Mouse (Mus musculus) embryonic stem cell, embryonic (primary cell): Measurements from ENCODE around the gene Gnai3.

Source experiments
- CTCF ChIA-PET, 4 experiments: fragments of 300-600 bp in 2 of 4; fragments of 350-600 bp in 2 of 4; sonication (Branson Sonifier 250); formaldehyde crosslinking; loops; one replicate each; lab custom pipeline; 2022; ENCODE audit warnings: inconsistent platforms in 2 of 4; lab: Charles Lee
- POLR2A ChIA-PET, 4 experiments: fragments of 300-600 bp in 2 of 4; fragments of 350-600 bp in 2 of 4; sonication (Branson Sonifier 250); formaldehyde crosslinking; loops; one replicate each; lab custom pipeline; 2022; ENCODE audit warnings: antibody characterized with exemption in 4 of 4, inconsistent platforms in 1 of 4; lab: Charles Lee

Gene Gnai3

DNA sequence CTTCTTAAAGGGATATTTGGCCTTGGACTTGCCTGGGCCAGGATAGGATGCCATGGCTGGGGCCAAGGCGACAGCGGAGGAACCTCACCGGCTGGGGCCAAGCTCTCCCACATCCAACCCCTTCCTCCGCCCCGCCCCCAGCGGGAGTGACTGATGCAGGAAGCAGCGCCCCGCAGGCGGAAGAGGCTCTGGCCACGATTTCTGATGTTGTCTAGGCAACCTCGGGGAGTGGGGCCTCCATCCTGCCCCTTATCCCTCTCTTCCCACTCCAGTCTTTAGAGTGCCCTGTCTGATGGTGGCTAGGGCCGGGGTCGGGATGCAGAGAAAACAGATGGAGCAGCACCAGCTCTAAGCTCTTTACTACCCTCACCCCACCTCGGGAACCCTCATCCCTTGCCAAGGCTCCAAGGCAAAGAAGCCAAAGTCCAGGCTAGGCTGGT, 60.6 kb downstream of the Gnai3 start:
- POLR2A ChIA-PET: interaction anchor here (0.6 to 3.9 kb wide), 33 partner anchors 8 to 359 kb away, joined by 3 to 29 read pairs (median 5); partner anchors contain the start of genes Gnai3 (in 2 of the 4), Gstm2 (in 2 of the 4), Gstm4 (in 2 of the 4) and Atxn7l2 (in 1 of the 4)
- CTCF ChIA-PET: interaction anchor here in 3 of 4 experiments (0.8 to 2.5 kb wide), 4 partner anchors 9 to 145 kb away, joined by 3 to 11 read pairs (median 4); no protein-coding TSS in a partner anchor

DNA sequence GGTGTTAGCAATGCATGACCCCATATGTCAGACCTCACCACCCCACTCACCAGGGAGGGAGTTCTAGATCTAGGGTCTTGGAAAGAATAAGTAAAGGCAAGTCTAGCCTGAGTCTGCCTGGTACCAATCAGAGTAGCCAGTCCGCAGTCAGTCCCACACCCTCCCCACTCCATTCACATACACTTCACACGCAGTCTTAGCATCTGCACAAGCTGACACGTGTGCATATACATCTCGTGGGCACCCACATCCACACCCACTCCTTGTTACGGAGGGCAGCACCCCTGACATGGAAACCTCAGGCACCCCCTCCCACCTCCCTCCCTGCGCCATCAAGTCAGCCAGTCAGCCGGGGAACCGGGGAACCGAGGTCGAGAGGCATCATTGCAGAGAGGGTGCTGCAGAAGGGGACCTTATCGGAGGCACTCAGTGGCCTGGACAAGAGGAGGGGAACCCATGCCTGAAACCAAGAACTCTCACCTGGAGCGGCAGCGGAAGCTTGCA, 61.1 kb downstream of the Gnai3 start:
- CTCF ChIA-PET: interaction anchor here in 2 of 4 experiments (0.8 to 2.5 kb wide), 3 partner anchors 9 to 145 kb away, joined by 3 to 11 read pairs (median 3); no protein-coding TSS in a partner anchor
- POLR2A ChIA-PET: interaction anchor here (0.7 to 3.9 kb wide), 30 partner anchors 8 to 360 kb away, joined by 3 to 29 read pairs (median 5); partner anchors contain the start of genes Gnai3 (in 2 of the 4), Gstm2 (in 2 of the 4), Atxn7l2 (in 1 of the 4) and Cyb561d1 (in 1 of the 4)

DNA sequence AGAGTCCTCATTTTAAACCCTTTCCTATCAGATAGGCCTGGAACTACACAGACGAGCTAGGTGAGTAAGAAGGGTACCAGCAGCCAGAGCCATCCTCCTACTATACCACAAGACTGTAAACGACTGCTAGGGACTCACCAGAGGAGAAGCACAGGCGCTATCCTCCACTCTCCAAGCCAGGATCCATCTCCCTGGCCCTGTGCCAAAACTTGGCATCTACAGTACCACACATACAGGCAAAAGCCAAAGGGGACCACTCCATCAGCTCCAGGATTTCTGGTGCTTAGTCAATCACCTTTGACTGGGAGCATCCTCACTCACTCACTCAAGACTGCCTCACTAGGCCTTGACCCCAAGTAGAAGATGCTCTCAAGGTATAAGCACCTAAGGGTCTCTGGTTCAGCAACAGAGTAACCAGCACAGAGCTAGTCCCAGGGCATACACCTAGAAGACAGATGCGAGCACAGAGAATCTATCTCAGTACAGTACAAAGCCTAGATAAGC, 62.0 kb downstream of the Gnai3 start:
- POLR2A ChIA-PET: interaction anchor here in 2 of 4 experiments (0.6 to 3.5 kb wide), 9 partner anchors 8 to 642 kb away, joined by 3 to 11 read pairs (median 5); partner anchors contain the start of genes Atxn7l2 (in 1 of the 2), Gnat2 (in 1 of the 2) and Sars (in 1 of the 2)

DNA sequence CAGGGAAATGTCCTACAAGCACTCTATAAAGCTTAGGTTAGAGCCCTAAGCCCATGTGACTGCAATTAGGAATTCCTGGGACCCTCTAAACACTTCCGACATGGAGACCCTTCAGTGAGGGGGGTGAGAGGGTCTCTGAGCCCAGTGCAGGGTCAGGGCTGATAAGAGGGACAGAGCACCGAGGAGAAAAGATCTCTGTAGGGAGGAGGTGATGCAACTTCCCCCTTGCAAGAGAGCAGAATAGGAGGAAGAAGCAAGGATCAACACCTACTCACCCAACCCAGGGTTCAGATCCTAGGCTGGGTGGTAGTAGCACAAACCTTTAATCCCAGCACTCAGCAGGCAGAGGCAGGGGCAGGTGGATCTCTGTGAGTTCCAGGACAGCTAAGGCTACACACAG, 62.8 kb downstream of the Gnai3 start:
- CTCF ChIA-PET: interaction anchor here in 1 of 4 experiments (1.1 to 2.6 kb wide), 2 partner anchors 14 to 82 kb away, joined by 3 to 6 read pairs; no protein-coding TSS in a partner anchor
- POLR2A ChIA-PET: interaction anchor here in 2 of 4 experiments (0.6 to 1.2 kb wide), 3 partner anchors 9 to 445 kb away, joined by 3 read pairs; partner anchors contain the start of gene Gnat2 (in 1 of the 2)

More for the DNA sequence above, 62.0 kb downstream of the Gnai3 start:
- CTCF ChIA-PET: interaction anchor here in 1 of 4 experiments (1.1 to 2.6 kb wide), 3 partner anchors 8 to 82 kb away, joined by 3 to 11 read pairs (median 6); no protein-coding TSS in a partner anchor

DNA sequence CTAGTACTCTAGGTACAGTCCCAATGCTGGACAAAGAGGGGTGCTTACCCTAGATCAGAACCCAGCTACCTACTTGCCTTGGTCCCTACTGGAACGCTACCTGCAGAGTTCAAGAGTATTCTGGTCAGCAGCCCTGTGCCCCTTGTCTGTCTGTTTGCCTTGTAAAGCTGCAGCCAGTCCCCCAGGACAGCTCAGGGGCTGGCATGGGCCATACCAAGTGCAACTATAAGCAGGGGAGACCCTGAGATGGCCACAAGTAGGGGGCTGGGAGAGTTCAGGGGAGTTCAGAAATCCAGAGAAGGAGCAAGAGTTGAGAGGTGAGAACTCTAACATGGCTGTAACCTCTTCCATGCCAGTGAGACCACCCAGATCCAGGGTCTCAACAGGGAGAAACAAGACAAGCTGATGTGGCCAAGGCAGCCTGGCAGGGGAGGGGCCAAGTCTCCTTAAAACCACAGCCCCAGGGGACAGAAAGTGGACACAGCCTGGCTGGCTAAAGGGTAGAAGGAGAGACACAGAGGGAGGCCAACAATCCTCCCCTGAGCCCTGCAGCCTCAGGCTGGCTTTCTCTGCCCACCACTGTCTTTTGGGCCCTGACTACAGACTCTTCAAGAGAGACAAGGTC, 63.6 kb downstream of the Gnai3 start:
- POLR2A ChIA-PET: interaction anchor here in 1 of 4 experiments (0.6 to 1.2 kb wide), 2 partner anchors 64 to 741 kb away, joined by 3 to 4 read pairs; partner anchors contain the start of gene Gnai3
- CTCF ChIA-PET: interaction anchor here in 3 of 4 experiments (0.6 to 2.6 kb wide), 4 partner anchors 13 to 73 kb away, joined by 3 to 6 read pairs (median 4); no protein-coding TSS in a partner anchor

DNA sequence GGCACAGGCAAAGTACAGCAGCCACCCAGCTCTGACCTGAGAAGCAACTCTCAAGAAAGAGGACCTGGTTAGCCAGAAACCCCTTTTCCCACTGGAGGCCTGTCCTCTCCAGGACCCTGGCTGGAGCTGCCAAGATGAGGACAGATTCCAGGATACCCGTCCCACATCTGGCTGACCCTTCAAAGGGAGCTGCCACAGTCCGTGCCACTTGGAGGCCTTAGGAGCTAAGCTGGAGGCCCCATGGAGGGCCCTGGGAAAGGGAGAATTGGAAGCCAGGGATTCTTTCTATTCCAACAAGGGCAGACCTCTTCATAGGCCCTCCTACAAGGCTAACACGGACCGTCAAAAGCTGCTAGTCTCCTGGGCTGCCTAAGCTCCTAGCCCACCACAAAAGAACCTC, 64.3 kb downstream of the Gnai3 start:
- POLR2A ChIA-PET: interaction anchor here in 1 of 4 experiments (0.6 to 1.2 kb wide), 2 partner anchors 64 to 741 kb away, joined by 3 to 4 read pairs; partner anchors contain the start of gene Gnai3
- CTCF ChIA-PET: interaction anchor here in 2 of 4 experiments (1.2 to 2.6 kb wide), 2 partner anchors 12 to 13 kb away, joined by 6 read pairs; no protein-coding TSS in a partner anchor

DNA sequence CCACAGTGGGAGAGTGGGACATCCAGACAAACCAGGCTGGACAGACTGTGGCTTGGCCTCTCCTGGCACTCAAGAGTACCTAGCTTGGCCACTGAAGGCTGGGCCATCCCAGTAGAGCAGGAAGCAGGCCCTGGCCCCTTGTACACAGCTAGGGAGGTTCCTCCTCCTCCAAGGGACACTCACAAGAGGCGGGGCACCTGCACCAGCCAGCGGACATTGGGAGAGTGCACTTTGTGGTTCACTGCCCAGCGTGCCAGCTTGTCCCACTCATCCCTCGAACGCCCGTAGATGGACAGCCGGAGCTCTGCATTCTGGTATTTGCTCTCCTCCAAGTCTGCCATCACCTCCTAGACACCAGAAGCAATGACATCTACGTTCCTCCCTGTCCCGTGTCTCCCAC, 69.1 kb downstream of the Gnai3 start:
- ChIA-PET CTCF (interaction anchor here in 2 of 4 experiments (0.6 to 2.2 kb wide), 2 partner anchors 8 to 159 kb away, joined by 4 to 11 read pairs; no protein-coding TSS in a partner anchor), POLR2A (interaction anchor here in 3 of 4 experiments (0.9 to 1.7 kb wide), 4 partner anchors 8 to 133 kb away, joined by 3 to 5 read pairs (median 4); partner anchors contain the start of genes Gnai3 (in 2 of the 3) and Gstm6 (in 1 of the 3))

DNA sequence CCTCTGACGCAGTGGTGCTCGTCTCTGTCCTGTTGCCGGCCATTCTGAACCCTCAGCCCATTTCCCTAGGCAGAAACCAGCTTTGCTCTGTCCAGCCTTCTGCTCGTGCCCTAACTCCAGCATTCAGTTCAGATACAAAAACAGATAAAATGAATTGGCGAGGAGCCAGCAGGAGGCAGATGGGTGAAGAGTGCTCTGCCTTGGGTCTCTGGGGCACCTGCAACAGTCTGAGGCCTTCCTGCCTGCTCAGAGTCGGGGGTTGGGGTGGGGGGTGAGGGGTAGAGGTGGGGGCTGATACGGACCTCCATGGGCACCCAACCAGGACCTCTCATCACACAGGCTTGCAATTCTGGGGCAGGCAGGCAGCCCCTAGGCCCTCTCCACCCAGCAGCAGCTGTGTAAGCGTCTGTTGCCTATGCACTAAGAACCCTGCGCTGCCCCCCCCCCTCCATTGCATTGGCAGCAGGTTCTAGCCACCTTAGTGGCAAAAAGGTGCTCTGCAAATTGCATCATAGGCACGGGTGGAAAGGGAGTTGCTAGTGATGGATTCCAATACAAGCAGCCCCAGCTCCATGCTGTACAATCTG, 72.9 kb downstream of the Gnai3 start:
- POLR2A ChIA-PET: interaction anchor here in 2 of 4 experiments (0.7 to 1.8 kb wide), 6 partner anchors 11 to 105 kb away, joined by 3 to 9 read pairs (median 4); partner anchors contain the start of genes Gnai3 (in 2 of the 2) and Gstm4 (in 1 of the 2)
- CTCF ChIA-PET: interaction anchor here in 1 of 4 experiments (0.5 to 0.7 kb wide), 2 partner anchors 139 to 522 kb away, joined by 3 to 4 read pairs; no protein-coding TSS in a partner anchor

DNA sequence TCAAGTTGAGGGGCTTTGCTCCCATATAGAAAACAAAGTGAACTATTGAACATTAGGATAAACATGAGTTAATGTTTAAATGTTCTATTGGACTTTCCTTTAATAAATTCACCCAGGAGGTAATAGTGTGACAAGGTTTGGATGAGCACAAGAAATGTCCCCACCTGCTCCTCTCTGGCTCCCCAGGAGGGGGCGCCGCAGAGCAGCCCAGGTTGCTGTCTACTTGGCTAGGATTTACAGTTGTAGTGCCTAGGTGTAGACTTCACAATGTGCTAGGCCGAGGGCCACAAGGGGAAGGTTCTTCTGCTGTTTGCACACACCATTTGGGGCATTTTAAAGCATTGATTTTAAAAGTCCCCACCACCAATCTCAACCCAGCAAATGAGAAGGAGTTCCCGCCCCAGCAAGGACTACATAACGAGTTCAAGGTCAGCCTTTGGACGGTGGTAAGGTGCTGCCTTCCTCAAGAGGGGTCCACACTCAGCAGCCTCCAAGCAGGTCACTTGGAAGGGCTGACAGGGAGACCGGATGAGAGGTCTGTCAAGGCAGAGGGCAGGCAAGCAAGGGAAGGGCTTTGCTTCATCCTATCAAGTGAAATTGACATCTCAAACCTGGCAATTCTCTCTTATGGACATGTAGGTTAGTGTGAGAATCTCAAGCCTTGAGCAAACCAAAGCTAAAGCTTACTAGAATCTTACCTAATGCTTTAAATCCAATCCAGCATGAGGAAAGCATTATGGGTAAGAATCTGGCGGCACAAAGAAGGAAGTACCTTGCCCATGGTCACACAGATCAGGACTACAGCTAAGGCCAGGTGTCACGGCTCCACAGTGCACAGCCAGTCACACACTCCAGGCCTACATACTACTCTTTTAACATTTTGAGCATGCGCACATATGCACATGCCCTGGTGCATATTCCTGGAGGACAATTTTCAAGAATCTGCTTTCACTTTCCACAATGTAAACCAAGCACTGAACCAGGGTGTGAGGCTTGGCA, 75.4 kb downstream of the Gnai3 start:
- POLR2A ChIA-PET: interaction anchor here in 3 of 4 experiments (0.6 to 2.8 kb wide), 6 partner anchors 75 to 135 kb away, joined by 3 to 23 read pairs (median 4); partner anchors contain the start of genes Cyb561d1 (in 1 of the 3) and Gnai3 (in 1 of the 3)

DNA sequence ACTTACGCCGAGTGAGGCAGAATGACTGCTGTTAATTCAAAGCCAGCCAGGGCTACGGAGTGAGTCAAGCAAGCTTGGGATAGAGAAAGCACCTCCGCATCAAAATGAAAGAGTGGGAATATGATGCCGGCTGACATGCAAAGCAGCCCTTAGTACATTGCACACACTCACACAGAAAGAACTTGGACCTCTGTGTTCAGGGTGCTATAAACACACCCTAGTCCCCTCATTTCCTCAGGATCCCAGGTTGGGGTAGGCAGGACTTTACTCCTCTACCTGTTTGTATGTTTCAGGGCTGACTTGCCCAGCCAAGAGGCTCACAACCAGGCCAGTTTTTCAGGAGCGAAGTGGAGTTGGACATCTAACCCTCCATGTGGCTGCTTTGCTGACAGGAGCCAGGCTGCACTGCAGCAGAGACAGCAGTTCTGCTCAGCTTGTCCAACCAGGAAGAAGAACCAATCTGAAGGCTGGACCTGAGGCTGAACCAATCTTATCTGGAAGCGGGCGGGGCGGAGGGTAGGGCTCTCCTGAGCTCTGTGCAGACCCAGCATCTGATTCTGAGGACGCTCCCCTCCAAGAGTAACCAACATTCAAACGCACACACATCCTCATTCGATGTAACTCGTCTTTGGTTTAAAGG, 76.6 kb downstream of the Gnai3 start:
- POLR2A ChIA-PET: interaction anchor here in 3 of 4 experiments (0.5 to 2.8 kb wide), 13 partner anchors 10 to 188 kb away, joined by 3 to 23 read pairs (median 4); partner anchors contain the start of genes Ampd2 (in 1 of the 3), Cyb561d1 (in 1 of the 3), Gnai3 (in 1 of the 3) and Gstm7 (in 1 of the 3)

More for the DNA sequence above, 75.4 kb downstream of the Gnai3 start:
- CTCF ChIA-PET: interaction anchor here (0.6 to 2.4 kb wide), 8 partner anchors 12 to 207 kb away, joined by 3 to 11 read pairs (median 6); partner anchors contain the start of gene Gstm7 (in 1 of the 4)

DNA sequence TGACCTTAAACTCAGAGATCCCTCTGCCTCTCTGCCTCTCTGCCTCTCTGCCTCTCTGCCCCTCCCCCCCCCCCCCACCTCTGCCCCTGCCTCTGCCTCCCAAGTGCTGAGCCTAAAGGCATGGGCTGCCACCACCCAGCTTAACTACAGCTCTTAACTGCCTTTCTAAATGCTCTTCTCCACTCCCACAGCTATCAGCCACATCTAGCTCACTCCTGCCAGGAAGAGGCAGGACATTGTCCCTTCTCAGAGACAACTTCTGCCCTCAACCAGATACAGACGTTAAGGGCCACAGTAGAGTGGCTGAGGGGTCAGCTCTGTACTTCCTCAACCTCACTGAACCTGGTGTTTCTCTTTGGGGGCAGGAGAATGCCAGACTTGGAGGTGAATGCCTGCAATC, 77.1 kb downstream of the Gnai3 start:
- POLR2A ChIA-PET: interaction anchor here in 3 of 4 experiments (0.5 to 2.8 kb wide), 16 partner anchors 10 to 189 kb away, joined by 3 to 23 read pairs (median 4); partner anchors contain the start of genes Ampd2 (in 1 of the 3), Cyb561d1 (in 1 of the 3), Gnai3 (in 1 of the 3) and Gstm7 (in 1 of the 3)
- CTCF ChIA-PET: interaction anchor here (0.6 to 2.4 kb wide), 9 partner anchors 10 to 205 kb away, joined by 3 to 11 read pairs (median 5); partner anchors contain the start of gene Gstm6 (in 1 of the 4)

More for the DNA sequence above, 76.6 kb downstream of the Gnai3 start:
- CTCF ChIA-PET: interaction anchor here (0.5 to 2.4 kb wide), 17 partner anchors 9 to 847 kb away, joined by 3 to 11 read pairs (median 4); partner anchors contain the start of genes Gnai3 (in 1 of the 4), Gstm6 (in 1 of the 4) and Gstm7 (in 1 of the 4)

DNA sequence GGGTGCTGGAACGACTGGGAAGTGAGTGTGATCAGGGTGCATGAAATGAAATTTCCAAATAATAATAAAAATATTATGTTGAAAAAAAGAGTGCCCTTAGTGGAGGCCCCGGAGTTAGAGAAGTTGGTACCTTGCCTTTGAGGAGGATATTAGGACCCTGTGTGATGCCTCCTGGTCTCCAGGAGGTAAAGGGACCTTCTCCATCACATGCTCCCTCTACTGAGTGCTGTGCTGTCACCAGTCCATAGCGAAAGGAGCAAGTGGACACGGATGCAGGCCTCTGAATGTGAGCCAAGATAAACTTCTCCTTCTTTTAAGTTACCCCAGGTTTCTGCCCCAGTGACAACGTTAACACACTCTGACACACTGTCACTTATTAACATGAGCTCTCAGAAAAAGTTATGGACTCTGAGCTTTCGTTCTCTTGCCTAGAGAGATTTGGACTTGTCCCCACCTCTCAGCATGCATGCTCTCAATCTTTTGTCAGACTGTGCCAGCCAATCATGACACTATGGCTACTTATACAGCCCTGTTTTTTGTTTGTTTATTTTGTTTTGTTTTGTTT, 78.5 kb downstream of the Gnai3 start:
- CTCF ChIA-PET: no interaction called here
- POLR2A ChIA-PET: interaction anchor here in 1 of 4 experiments (2.8 kb wide), 1 partner anchor 79 kb away, joined by 23 read pairs; the partner anchor contains the start of gene Gnai3

DNA sequence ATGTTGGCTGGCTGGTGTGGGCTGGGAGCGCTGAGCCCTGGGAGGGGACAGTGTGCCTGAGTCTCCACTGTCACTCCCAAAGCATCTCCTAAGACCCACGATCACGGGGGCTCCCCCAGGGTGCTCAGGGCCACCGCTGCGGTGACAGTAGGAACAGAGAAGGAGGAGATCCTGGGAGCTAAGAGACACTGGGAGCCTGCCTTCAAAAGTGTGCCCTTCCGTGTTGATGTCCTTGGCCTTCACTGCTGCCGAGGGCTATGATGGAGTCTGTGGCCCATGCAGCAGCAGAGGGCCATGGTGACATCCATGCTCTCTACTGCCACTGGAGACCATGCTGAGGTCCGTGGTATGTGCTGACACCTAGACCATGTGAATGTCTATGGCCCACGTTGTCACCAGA, 80.4 kb downstream of the Gnai3 start:
- POLR2A ChIA-PET: interaction anchor here in 2 of 4 experiments (0.8 to 2.2 kb wide), 3 partner anchors 15 to 116 kb away, joined by 3 to 8 read pairs (median 5); partner anchors contain the start of gene Gnai3 (in 1 of the 2)
- CTCF ChIA-PET: interaction anchor here in 1 of 4 experiments (0.6 kb wide), 1 partner anchor 285 kb away, joined by 4 read pairs; no protein-coding TSS in a partner anchor

DNA sequence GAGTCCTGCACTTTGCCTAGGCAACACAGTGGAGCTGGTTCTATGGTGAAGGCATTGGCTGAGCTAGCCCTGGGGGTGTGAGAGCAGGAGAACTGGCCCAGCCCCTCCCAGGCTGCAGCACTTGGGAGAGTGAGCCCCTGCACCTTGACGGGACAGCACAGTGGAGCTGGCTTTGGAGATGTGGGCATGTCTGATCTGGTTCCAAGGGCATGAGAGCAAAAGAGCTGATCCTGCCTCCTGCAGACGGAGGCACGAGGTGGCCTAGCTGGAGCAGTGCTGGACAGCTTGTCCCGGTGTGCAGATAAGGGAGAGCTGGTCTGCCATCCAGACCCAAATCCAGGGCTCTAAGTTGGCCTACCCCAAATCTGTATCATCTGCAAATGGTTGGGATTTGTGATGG, 81.3 kb downstream of the Gnai3 start:
- ChIA-PET CTCF (interaction anchor here (0.6 to 1.8 kb wide), 10 partner anchors 18 to 201 kb away, joined by 3 to 7 read pairs (median 5); partner anchors contain the start of genes Gstm4 (in 1 of the 4) and Gstm6 (in 1 of the 4)), POLR2A (interaction anchor here in 3 of 4 experiments (0.9 to 2.2 kb wide), 6 partner anchors 10 to 134 kb away, joined by 3 to 8 read pairs (median 3); partner anchors contain the start of genes Gnai3 (in 1 of the 3) and Gstm4 (in 1 of the 3))
